11 mouse cellular contexts compared by ENCODE assay signal in the genomic region with DNA sequence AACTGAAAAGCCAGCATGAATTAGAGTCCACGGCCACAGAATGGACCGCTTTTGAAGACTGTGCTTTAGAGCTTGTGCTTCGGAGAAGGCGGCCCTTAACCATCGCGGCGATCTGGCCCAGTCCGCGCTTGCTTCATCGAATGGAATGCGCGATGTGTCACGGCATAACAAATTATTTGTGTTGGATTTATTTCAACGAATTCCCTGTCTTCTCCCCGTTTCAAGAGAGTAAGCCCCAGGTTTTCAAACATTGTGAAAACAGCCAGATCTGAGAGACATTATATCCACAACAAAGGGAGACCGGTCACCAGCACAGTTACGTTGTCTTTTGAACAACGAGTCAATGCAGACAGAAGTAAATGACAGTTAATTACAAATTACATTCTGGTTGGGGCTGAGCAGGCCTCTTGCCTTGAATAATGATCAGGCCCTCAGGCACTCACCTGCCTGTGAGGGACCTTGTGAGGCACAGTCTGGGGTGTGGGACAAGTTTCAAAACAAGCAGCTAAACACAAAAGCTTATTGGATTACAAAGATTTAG.
DNase-seq lines count a peak whose midpoint lies in the region; ATAC-seq and TF ChIP-seq lines count a peak whose summit lies in the region.
"Had no signal": no experiment of that assay in that cellular context is flagged by ENCODE, and none has a peak within 500 bp of the region (broad histone marks: within the 10 kb centered on the region; RNA-seq: fewer than 3 reads in every experiment).

No protein-coding gene starts in this region.

- H3K4me2 ChIP-seq in hindbrain, postnatal 0 days (ENCODE audit: low read depth, low read length): peak overlapping the region; percentile 2; the same call in 1 of the 2 replicates
- H3K4me2 ChIP-seq: embryonic facial prominence, embryonic 12.5 days; heart, embryonic 15.5 days had no signal

- no peak overlapping the region for H3K9ac ChIP-seq in hindbrain, postnatal 0 days (replicated peaks; ENCODE audit: low read length)
- H3K9ac ChIP-seq: embryonic facial prominence, embryonic 12.5 days; heart, embryonic 15.5 days had no signal

- no peaks in the 10 kb centered on the region; the same call in 1 of the 2 replicates for H3K27me3 ChIP-seq in hindbrain, postnatal 0 days (ENCODE audit: insufficient read depth, low read length)

- WGBS in hindbrain, postnatal 0 days: 28% methylated on average over 18 of the region's 18 CpGs

- H3K4me3 ChIP-seq in hindbrain, postnatal 0 days (ENCODE audit: low read length): no peak overlapping the region
- H3K4me3 ChIP-seq: embryonic facial prominence, embryonic 12.5 days; heart, embryonic 15.5 days had no signal

- H3K9me3 ChIP-seq in hindbrain, postnatal 0 days (ENCODE audit: low read length): no peaks in the 10 kb centered on the region
- H3K9me3 ChIP-seq: embryonic facial prominence, embryonic 12.5 days; heart, embryonic 15.5 days had no signal

- 0 out of 2 replicates have a peak, but pooled peaks have one; percentile 53 for ATAC-seq in hindbrain, postnatal 0 days

- H3K36me3 ChIP-seq in hindbrain, postnatal 0 days (ENCODE audit: insufficient read depth, low read length): no peaks in the 10 kb centered on the region
- H3K36me3 ChIP-seq: embryonic facial prominence, embryonic 12.5 days; G1E; heart, embryonic 15.5 days had no signal

- H3K4me1 ChIP-seq in hindbrain, postnatal 0 days (ENCODE audit: insufficient read depth, low read length): no peaks in the 10 kb centered on the region
- H3K4me1 ChIP-seq: embryonic facial prominence, embryonic 12.5 days; heart, embryonic 15.5 days had no signal

- DNase-seq in brain, embryonic 14.5 days (ENCODE audit: low read depth): peak; percentile 88
- peak; percentile 23 for DNase-seq in fat pad, adult 2 months (ENCODE audit: extremely low read depth, low read depth, low spot score)
- peak; percentile 34 for DNase-seq in hindbrain, postnatal 0 days (ENCODE audit: low spot score)
- DNase-seq in lung, postnatal 36 days: peak; percentile 51
- DNase-seq in adrenal gland, adult 2 months: no peak
- no peak for DNase-seq in adrenal gland, postnatal 36 days
- DNase-seq in left cerebral cortex, adult 9 months (ENCODE audit: low spot score in 2 of 2): no peak
- no peak for DNase-seq in gastrocnemius, adult 8-10 months (ENCODE audit: low spot score in 2 of 2)

- no peak overlapping the region for H3K27ac ChIP-seq in hindbrain, postnatal 0 days
- H3K27ac ChIP-seq: embryonic facial prominence, embryonic 12.5 days; heart, embryonic 15.5 days had no signal

- TF ChIP-seq POLR2A in brain, embryonic 14.5 days (IDR thresholded peaks at IDR 0.05; ENCODE audit: borderline replicate concordance, extremely low read depth, insufficient read depth, insufficient read length, poor library complexity, severe bottlenecking): no peak

- no peak for TF ChIP-seq CTCF in brain, embryonic 14.5 days (IDR thresholded peaks at IDR 0.05; ENCODE audit: borderline replicate concordance, extremely low read depth, insufficient read depth, insufficient read length)
- no peak for TF ChIP-seq CTCF in hindbrain, postnatal 0 days (IDR thresholded peaks at IDR 0.05; ENCODE audit: low read depth)

Comparison
In these comparisons a context has a peak if more than half of its experiments do, and no peak if none do; other contexts are left out.
1. DNase-seq: peak in brain, embryonic 14.5 days (single experiment), fat pad, adult 2 months (single experiment), hindbrain, postnatal 0 days (single experiment) and lung, postnatal 36 days (single experiment); none in adrenal gland, adult 2 months (single experiment), adrenal gland, postnatal 36 days (0 of 2), left cerebral cortex, adult 9 months (0 of 2) and gastrocnemius, adult 8-10 months (0 of 2).